ENCODE assay signal across 8 mouse cellular contexts in genomic region chr5:151154780-151155179, GRCm38 (mm10).
DNase-seq lines count a peak whose midpoint lies in the region; ATAC-seq and TF ChIP-seq lines count a peak whose summit lies in the region.

No protein-coding gene starts in this region.

- WGBS in embryonic facial prominence, embryonic 14.5 days: 22% methylated on average over 3 of the region's 3 CpGs
- WGBS in kidney, postnatal 0 days: 44% methylated on average over 3 of the region's 3 CpGs

- peaks cover 8% of the 10 kb centered on the region; the same call in 1 of the 2 replicates for H3K4me1 ChIP-seq in embryonic facial prominence, embryonic 14.5 days (ENCODE audit: control insufficient read depth, insufficient read depth, low read length)
- peaks cover 16% of the 10 kb centered on the region for H3K4me1 ChIP-seq in kidney, postnatal 0 days (replicated peaks; ENCODE audit: insufficient read depth, low read length)

- no peak overlapping the region for H3K4me2 ChIP-seq in embryonic facial prominence, embryonic 14.5 days (ENCODE audit: low read depth, low read length)
- H3K4me2 ChIP-seq in kidney, postnatal 0 days (ENCODE audit: low read length): no peak overlapping the region

- peak; percentile 54 for DNase-seq in gastrocnemius, adult 18-20 months (ENCODE audit: low spot score)
- DNase-seq in gastrocnemius, postnatal 10 days: no peak
- peak; percentile 79 for DNase-seq in embryonic facial prominence, embryonic 14.5 days (ENCODE audit: low spot score)
- DNase-seq in kidney, postnatal 0 days (ENCODE audit: low spot score): peak; percentile 78
- DNase-seq in lung, postnatal 25 days (ENCODE audit: low spot score): peak; percentile 86
- DNase-seq in cerebellum, adult 18-20 months: no peak
- no peak for DNase-seq in frontal cortex, postnatal 10 days (ENCODE audit: low spot score in 2 of 2)
- DNase-seq in layer of hippocampus, postnatal 36 days: no peak

- no peak overlapping the region for H3K9ac ChIP-seq in embryonic facial prominence, embryonic 14.5 days (ENCODE audit: low read depth, low read length)
- H3K9ac ChIP-seq in kidney, postnatal 0 days (ENCODE audit: low read depth, low read length): no peak overlapping the region

- no peak for TF ChIP-seq CTCF in kidney, postnatal 0 days (IDR thresholded peaks at IDR 0.05; ENCODE audit: low read depth)

- no peak overlapping the region for H3K27ac ChIP-seq in embryonic facial prominence, embryonic 14.5 days (replicated peaks; ENCODE audit: low read depth, low read length)
- H3K27ac ChIP-seq in kidney, postnatal 0 days: no peak overlapping the region

- no peaks in the 10 kb centered on the region for H3K36me3 ChIP-seq in embryonic facial prominence, embryonic 14.5 days (ENCODE audit: control insufficient read depth, insufficient read depth, low read length)
- no peaks in the 10 kb centered on the region for H3K36me3 ChIP-seq in kidney, postnatal 0 days (ENCODE audit: insufficient read depth, low read length)

- no peak overlapping the region for H3K4me3 ChIP-seq in embryonic facial prominence, embryonic 14.5 days (ENCODE audit: low read depth, low read length)
- H3K4me3 ChIP-seq in kidney, postnatal 0 days (replicated peaks; ENCODE audit: low read depth, low read length): no peak overlapping the region

- ATAC-seq in embryonic facial prominence, embryonic 14.5 days (ENCODE audit: low read depth): peak; percentile 68
- no peak for ATAC-seq in kidney, postnatal 0 days (replicated peaks; ENCODE audit: low FRiP score, low read depth)

- no peaks in the 10 kb centered on the region for H3K9me3 ChIP-seq in embryonic facial prominence, embryonic 14.5 days (ENCODE audit: control insufficient read depth, low read length)
- H3K9me3 ChIP-seq in kidney, postnatal 0 days (replicated peaks; ENCODE audit: low read length): no peaks in the 10 kb centered on the region

- no peaks in the 10 kb centered on the region for H3K27me3 ChIP-seq in embryonic facial prominence, embryonic 14.5 days (replicated peaks; ENCODE audit: control insufficient read depth, insufficient read depth, low read length)
- no peaks in the 10 kb centered on the region for H3K27me3 ChIP-seq in kidney, postnatal 0 days (ENCODE audit: insufficient read depth, low read length)

Comparison
In these comparisons a context has a peak if more than half of its experiments do, and no peak if none do; other contexts are left out.
1. DNase-seq: peak in gastrocnemius, adult 18-20 months (single experiment), embryonic facial prominence, embryonic 14.5 days (single experiment), kidney, postnatal 0 days (single experiment) and lung, postnatal 25 days (single experiment); none in gastrocnemius, postnatal 10 days (single experiment), cerebellum, adult 18-20 months (0 of 2), frontal cortex, postnatal 10 days (0 of 2) and layer of hippocampus, postnatal 36 days (0 of 2).